Mouse (Mus musculus) forebrain, embryonic 15.5 days (tissue): ENCODE results near the gene Ankrd34b. TPM values are rescaled to one million over a fixed set of nuclear protein-coding genes. Genes with fewer than 3 reads are reported as not detected.

Experiments
- ATAC-seq: fragments of 200-750 bp; cut with Nextera tagmentation; replicated peaks from 2 replicates; pipeline ENCODE4 v1.8.0; 2017; ENCODE audit warnings: mild to moderate bottlenecking, moderate TSS enrichment, moderate library complexity
- H3K27ac ChIP-seq: fragments of 300-500 bp; sonication (generic); replicated peaks from 2 replicates; pipeline ENCODE4 v1.5.1; 2015; ENCODE audit warnings: mild to moderate bottlenecking, inconsistent platforms
- H3K27me3 ChIP-seq: fragments of 300-500 bp; sonication (generic); 2 replicates; pipeline ENCODE4 v1.6.1; 2015; ENCODE audit warnings: inconsistent platforms
- H3K36me3 ChIP-seq: fragments of 300-500 bp; sonication (generic); 2 replicates; pipeline ENCODE4 v1.6.1; 2015; ENCODE audit warnings: mild to moderate bottlenecking, inconsistent platforms
- H3K4me1 ChIP-seq: fragments of 300-500 bp; sonication (generic); 2 replicates; pipeline ENCODE4 v1.6.1; 2015; ENCODE audit warnings: inconsistent platforms
- H3K4me2 ChIP-seq: fragments of 300-500 bp; sonication (generic); replicated peaks from 2 replicates; pipeline ENCODE4 v1.6.1; 2015; ENCODE audit warnings: mild to moderate bottlenecking, inconsistent platforms
- H3K4me3 ChIP-seq: fragments of 300-500 bp; sonication (generic); 2 replicates; pipeline ENCODE4 v1.5.1; 2015; ENCODE audit warnings: mild to moderate bottlenecking, inconsistent platforms
- H3K9ac ChIP-seq: fragments of 300-500 bp; sonication (generic); replicated peaks from 2 replicates; pipeline ENCODE4 v1.6.1; 2015; ENCODE audit warnings: mild to moderate bottlenecking, inconsistent platforms
- H3K9me3 ChIP-seq: fragments of 300-500 bp; sonication (generic); 2 replicates; pipeline ENCODE4 v1.6.1; 2016; ENCODE audit warnings: inconsistent platforms
- WGBS: fragments of 180-500 bp; shearing (Covaris S2); methylation state at CpG from one replicate; pipeline ENCODE4 v1.1.7; 2015; ENCODE audit warnings: mixed read lengths; 5-methylcytosine and 5-hydroxymethylcytosine counted together
- polyA plus RNA-seq: library from polyadenylated mRNA; unstranded; fragments of >200 nt; fragmentation: Nextera tagmentation; extraction: Ambion mirVana; gene quantifications from 2 replicates; pipeline ENCODE4 v1.2.1, GENCODE M21; 2015

The Ankrd34b gene
- 0.46 and 0.61 TPM in 2 replicates for polyA plus RNA-seq

DNA sequence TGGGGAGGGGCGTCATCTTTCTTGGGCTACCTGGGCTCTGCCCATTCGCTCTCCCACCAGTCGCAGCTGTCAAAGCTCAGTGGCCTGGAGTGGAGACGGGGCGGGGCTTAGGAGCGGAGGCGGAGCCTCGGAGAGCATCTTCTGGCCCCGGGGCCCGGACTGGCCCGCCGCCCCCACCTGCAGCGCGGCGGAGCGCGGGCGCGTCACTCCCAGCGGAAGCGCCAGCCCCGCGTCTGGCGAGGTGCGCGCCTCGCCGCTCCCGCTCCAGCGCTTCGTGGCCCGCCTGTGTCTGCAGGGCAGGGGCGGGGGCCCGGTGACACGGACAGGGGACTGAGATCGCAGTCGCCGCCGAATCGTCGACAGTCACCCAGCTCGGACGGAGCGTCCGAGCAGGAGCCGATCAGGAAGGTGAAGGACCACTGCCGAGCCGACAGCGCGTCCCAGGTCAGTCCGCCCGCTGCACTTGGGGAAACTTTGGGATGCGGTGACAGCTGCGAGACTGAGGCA, at the start of gene Ankrd34b:
Ankrd34b (plus strand) TSS at position 139 of the 507 bp plus-strand sequence.
- H3K4me2 ChIP-seq, result peak within 1 kb of the TSS; percentile 100
- H3K4me1 ChIP-seq, result peaks cover 18% of the 10 kb centered on the region
- H3K36me3 ChIP-seq, result no peaks in the 10 kb centered on the region
- H3K9me3 ChIP-seq, result no peaks in the 10 kb centered on the region
- peak within 1 kb of the TSS; percentile 57 for H3K9ac ChIP-seq
- under 1% methylated on average over 54 of the region's 54 CpGs for WGBS
- H3K4me3 ChIP-seq, result peak within 1 kb of the TSS; percentile 73
- peaks cover 31% of the 10 kb centered on the region for H3K27me3 ChIP-seq
- H3K27ac ChIP-seq, result no peak within 1 kb of the TSS
- ATAC-seq, result peak; percentile 78

DNA sequence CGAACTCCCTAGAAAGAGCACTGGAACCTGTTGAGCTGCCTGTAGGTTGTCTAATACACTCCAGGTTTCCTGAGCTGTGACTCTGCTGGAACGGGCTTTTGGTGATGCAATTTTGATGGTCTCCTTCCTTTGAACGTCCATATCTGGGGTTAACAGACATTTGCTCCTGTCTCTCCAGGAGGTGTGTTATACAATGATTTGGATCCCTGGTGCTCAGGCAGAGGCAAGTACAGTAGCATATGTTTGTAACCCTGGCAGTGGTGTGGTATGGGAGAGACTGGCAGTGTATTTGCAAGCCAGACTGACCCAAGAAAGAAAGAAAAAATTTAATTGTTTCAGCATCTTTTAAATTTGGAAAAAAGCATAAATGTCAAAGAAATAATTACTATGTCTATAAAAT, 38.3 kb upstream of the Ankrd34b start:
- Histone ChIP-seq H3K9ac (no peak overlapping the region), H3K4me3 (no peak overlapping the region), H3K27me3 (no peaks in the 10 kb centered on the region), H3K4me1 (no peaks in the 10 kb centered on the region), H3K36me3 (no peaks in the 10 kb centered on the region), H3K9me3 (no peaks in the 10 kb centered on the region), H3K27ac (no peak overlapping the region), H3K4me2 (no peak overlapping the region)
- ATAC-seq, result no peak
- 90% methylated on average over 3 of the region's 3 CpGs for WGBS

DNA sequence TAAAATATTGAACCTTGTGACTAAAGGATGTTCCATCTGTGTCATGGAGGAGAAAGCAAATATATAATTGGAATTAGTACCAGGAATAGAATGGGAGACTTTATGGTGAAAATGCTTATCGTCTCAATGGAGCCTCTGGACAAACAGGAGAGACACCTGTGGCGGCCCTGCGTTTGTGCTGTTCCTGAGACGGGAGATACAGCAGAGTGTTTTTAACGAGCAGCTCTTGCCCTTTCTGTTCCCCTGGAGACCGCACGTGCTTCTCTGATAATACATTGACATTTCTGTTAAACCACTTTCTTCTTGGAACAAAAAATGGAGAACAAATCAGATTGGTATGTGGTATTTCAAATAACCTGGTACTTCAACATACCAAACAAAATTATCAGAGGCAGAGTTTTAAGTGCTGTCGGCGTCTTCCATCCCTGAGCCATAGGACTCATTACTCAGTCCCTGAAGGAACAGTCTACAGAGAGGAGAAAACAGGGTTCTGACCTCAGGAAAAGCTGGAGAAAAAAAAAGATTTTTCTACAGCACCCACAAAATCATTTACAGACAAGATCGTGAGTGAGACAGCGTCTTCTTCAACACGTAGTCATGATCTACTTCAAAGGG, 32.5 kb upstream of the Ankrd34b start:
- ATAC-seq, result no peak
- Histone ChIP-seq H3K9ac (no peak overlapping the region), H3K9me3 (no peaks in the 10 kb centered on the region), H3K27ac (no peak overlapping the region), H3K4me3 (no peak overlapping the region), H3K4me1 (no peaks in the 10 kb centered on the region), H3K4me2 (no peak overlapping the region), H3K36me3 (no peaks in the 10 kb centered on the region), H3K27me3 (no peaks in the 10 kb centered on the region)
- WGBS, result 67% methylated on average over 12 of the region's 12 CpGs

DNA sequence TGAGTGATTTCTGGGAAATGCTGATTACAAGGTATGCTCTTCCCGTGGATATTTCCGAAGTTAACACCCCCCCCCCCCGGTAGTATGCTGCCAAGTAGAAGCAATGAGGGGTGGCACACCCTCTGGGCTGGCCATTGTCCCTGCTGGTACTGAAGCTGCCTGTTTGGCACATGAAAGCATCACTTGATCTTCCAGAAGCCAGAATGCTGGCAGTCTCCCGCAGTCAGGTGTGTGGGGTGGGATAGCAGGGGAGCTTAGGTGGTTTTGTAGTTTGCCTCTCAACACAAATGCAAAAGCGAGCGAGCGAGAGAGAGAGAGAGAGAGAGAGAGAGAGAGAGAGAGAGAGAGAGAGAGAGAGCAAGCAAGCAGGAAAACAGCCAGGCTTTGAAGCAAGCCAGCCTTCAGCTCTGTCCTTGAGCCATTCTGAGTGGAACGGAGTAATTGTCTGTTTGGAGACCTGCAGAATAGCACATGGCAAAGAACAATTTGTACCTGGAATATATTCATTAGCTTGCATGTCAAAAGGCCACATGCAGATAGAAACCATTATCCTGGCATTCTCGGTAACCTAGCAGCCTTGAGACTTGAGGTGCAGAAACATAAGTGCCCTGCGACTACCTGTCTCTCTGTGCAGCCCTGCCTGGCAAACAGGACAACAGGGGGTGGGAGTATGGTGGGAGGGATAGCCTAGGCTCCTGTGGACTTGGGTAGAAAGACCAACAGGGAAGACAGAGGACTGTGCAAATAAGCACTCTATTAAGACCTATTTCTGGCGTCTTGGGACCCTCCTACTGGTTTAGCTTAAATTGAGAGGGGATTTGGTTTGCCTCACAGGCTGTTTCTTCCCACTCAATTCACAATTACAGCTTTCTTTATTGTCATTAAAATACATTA, 27.0 kb upstream of the Ankrd34b start:
- Histone ChIP-seq H3K36me3 (no peaks in the 10 kb centered on the region), H3K9me3 (no peaks in the 10 kb centered on the region), H3K27ac (no peak overlapping the region), H3K27me3 (no peaks in the 10 kb centered on the region), H3K4me3 (no peak overlapping the region), H3K4me2 (no peak overlapping the region), H3K9ac (no peak overlapping the region), H3K4me1 (no peaks in the 10 kb centered on the region)
- 0 out of 2 replicates have a peak, but pooled peaks have one; percentile 35 for ATAC-seq
- WGBS, result 58% methylated on average over 11 of the region's 11 CpGs

DNA sequence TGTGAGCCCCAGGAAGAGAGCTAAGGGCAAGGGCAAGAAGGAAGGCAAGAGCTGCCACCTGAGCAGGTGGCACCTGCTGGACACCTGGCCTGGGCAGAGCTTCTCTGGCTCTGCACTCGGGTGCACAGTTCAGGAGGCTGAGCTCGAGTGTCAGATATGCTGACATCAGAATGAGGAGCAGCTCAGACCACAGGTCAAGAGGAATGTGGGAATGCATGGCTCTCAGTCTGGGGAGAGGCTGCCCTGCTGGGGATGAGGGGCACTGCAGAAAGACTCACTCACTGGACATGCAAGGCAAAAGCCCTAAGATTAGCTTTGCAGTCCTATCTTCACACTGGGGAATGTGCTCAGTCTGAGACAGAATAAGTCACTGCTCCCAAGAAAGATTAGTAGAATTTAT, 23.6 kb upstream of the Ankrd34b start:
- WGBS, result 67% methylated on average over 2 of the region's 2 CpGs
- Histone ChIP-seq H3K4me2 (no peak overlapping the region), H3K27me3 (no peaks in the 10 kb centered on the region), H3K4me3 (no peak overlapping the region), H3K36me3 (no peaks in the 10 kb centered on the region), H3K27ac (no peak overlapping the region), H3K4me1 (no peaks in the 10 kb centered on the region), H3K9me3 (no peaks in the 10 kb centered on the region), H3K9ac (no peak overlapping the region)
- ATAC-seq, result no peak

DNA sequence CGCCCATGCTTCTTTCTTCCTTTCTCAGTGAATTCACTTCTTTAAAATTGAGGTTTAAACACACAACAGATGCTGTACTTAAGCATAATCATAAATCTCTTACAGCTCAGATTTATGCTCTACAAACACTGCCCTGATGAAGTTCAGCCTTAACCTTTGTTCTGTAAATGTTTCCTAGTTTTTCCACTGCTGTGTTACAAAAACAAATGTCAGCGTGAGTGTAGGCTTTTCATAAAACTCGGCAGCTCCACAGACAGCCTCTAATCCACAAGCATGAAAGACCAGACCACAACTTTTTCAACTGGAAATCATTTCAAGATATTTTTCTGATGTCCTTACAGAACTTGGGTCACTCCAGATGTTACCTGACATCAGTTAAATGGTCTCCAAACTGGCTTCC, 22.2 kb upstream of the Ankrd34b start:
- Histone ChIP-seq H3K27ac (no peak overlapping the region), H3K36me3 (no peaks in the 10 kb centered on the region), H3K4me3 (no peak overlapping the region), H3K4me1 (no peaks in the 10 kb centered on the region), H3K9me3 (no peaks in the 10 kb centered on the region), H3K4me2 (no peak overlapping the region), H3K9ac (no peak overlapping the region), H3K27me3 (no peaks in the 10 kb centered on the region)
- 81% methylated on average over 3 of the region's 3 CpGs for WGBS
- ATAC-seq, result no peak

DNA sequence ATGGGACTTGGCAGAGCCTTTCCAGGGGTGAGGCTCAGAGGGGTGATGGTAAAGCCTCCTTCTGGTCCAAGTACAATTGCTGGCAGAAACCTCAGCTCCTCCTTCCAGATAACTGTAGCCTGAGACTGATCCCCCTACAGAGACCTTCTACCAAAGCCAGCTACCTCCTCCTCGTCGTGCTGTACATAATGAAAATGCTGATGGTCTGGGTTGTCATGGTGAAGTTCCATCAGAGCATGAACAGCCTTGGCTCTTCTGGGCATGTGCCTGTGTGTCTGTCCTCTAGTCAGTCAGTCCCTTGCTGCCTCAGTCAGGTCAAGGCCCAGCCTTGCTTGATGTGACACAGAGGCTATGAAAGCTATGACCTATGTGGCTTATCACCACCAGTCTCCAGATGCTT, 15.2 kb upstream of the Ankrd34b start:
- no peak overlapping the region for H3K9ac ChIP-seq
- H3K27ac ChIP-seq, result no peak overlapping the region
- H3K9me3 ChIP-seq, result no peaks in the 10 kb centered on the region
- no peaks in the 10 kb centered on the region for H3K36me3 ChIP-seq
- ATAC-seq, result no peak
- H3K4me3 ChIP-seq, result no peak overlapping the region
- no peak overlapping the region for H3K4me2 ChIP-seq
- WGBS, result 80% methylated on average over 2 of the region's 2 CpGs
- no peaks in the 10 kb centered on the region for H3K4me1 ChIP-seq
- H3K27me3 ChIP-seq, result no peaks in the 10 kb centered on the region

DNA sequence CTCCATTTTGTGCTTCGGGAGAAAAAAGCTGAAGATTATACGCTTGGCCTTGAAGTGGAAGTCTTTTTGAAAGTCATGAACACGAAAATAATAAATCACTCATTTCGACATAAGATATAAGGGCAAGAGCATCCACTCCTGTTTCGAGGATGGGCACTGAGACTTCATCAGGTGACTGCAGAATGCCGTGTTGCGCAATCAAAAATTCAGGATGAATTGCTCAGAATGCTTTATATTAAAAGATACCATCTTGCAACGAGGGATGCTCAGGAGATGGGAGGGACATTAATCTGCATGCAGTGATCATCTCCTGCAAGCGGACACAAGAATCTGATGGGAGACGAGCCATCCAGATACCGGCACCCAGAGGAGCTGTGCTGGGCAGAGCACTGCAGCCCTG, 6.1 kb upstream of the Ankrd34b start:
- no peak overlapping the region for H3K9ac ChIP-seq
- H3K9me3 ChIP-seq, result no peaks in the 10 kb centered on the region
- 91% methylated on average over 11 of the region's 11 CpGs for WGBS
- no peak overlapping the region for H3K4me3 ChIP-seq
- no peak overlapping the region for H3K4me2 ChIP-seq
- no peak for ATAC-seq
- no peak overlapping the region for H3K27ac ChIP-seq
- peaks cover 2% of the 10 kb centered on the region; the same call in 1 of the 2 replicates for H3K27me3 ChIP-seq
- no peaks in the 10 kb centered on the region for H3K36me3 ChIP-seq
- no peaks in the 10 kb centered on the region for H3K4me1 ChIP-seq

DNA sequence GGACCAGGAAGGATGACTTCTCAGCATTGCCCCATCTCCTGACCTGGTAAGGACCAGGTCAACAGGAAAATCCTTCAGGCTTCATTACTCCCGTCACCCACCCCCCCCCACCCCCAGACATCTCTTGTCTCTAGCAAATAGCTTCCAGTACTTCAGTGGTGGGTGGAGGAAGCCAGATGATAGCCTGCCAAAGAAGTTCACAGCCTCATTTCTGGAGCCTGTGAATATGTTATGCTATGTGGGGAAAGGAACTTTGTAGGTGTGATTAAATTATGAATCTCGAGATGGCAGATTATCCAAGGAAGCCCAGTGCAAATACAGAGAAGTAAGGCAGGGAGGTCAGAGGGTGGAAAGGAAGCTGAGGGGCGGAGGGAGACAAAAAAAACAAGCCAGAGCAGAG, 2.0 kb upstream of the Ankrd34b start:
- Histone ChIP-seq H3K27me3 (peaks cover 31% of the 10 kb centered on the region), H3K4me1 (peaks cover 18% of the 10 kb centered on the region), H3K9ac (no peak overlapping the region), H3K9me3 (no peaks in the 10 kb centered on the region), H3K4me3 (no peak overlapping the region), H3K4me2 (no peak overlapping the region), H3K36me3 (no peaks in the 10 kb centered on the region), H3K27ac (no peak overlapping the region)
- no peak for ATAC-seq
- 61% methylated on average over 3 of the region's 3 CpGs for WGBS

DNA sequence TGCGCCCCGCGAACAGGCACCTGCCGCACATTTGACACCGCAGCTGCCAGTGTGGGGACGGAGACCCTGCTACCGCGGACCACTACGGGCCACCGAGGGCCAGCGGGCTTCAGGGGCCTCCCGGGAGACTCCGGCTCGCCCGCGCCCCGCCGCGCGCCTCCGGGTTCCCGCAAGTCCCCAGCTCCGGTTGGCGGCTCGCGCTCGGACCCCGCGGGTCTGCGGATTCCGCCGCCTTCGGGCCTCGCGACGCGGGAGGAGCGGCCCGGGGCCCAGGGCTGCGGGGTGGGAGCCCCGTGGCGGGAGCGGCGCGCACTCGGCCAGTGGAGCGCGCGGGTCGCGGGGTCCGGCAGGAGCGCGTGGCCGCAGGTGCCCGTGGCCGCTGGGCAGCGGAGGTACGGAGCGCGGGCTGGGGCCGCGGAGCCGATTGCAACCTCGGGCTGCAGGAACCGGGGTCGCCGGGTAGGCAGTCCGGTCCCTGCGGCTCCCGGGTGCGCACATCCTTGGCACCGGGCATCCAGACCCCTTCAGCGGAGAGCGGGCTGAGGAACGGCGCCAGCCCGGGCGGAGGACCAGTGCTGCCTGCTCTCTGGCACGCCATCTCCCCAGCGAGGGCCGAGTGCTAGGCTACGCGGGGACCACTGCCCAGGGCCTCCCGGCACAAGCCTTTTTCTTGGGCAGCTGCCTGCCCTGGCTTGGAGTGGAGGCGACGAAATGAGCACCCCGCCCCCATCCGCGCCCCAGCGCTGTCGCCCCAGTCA, 777 bp downstream of the Ankrd34b start:
- WGBS, result under 1% methylated on average over 75 of the region's 92 CpGs
- H3K9ac ChIP-seq, result peak overlapping the region; percentile 57
- peak; percentile 79 for ATAC-seq
- H3K27me3 ChIP-seq, result peaks cover 31% of the 10 kb centered on the region
- H3K4me1 ChIP-seq, result peaks cover 18% of the 10 kb centered on the region
- H3K4me2 ChIP-seq, result peak overlapping the region; percentile 100
- no peaks in the 10 kb centered on the region for H3K9me3 ChIP-seq
- H3K27ac ChIP-seq, result no peak overlapping the region
- H3K36me3 ChIP-seq, result no peaks in the 10 kb centered on the region
- peak overlapping the region; percentile 73 for H3K4me3 ChIP-seq

DNA sequence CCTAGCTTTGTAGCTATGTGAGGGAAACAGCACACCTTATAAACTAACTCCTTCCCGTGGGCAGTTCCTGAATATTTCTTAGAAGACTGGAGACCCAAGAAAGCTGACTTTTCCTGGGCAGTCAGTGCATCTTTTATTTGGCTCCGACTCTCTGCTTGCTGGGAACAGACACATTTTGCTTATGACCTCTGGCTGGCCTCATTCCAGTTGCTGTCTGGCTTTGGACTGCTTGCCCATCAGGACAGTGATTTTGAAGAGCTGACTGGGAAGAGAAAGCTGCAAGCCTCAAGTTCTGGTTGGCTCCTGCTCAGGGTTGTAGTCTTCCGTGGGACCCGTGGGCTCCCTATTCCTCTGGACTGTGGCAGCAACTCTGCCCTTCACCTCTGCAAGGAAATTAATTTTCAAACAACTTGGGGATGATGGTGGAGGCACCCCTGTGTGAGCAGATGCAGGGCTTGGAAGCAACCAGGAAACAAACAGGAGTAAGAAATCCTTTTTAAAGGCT, 1.7 kb downstream of the Ankrd34b start:
- peak overlapping the region; percentile 73 for H3K4me3 ChIP-seq
- H3K9ac ChIP-seq, result no peak overlapping the region
- peaks cover 31% of the 10 kb centered on the region for H3K27me3 ChIP-seq
- no peaks in the 10 kb centered on the region for H3K36me3 ChIP-seq
- no peak for ATAC-seq
- peak overlapping the region; percentile 100 for H3K4me2 ChIP-seq
- 57% methylated on average over 4 of the region's 4 CpGs for WGBS
- no peak overlapping the region for H3K27ac ChIP-seq
- H3K4me1 ChIP-seq, result peaks cover 18% of the 10 kb centered on the region
- H3K9me3 ChIP-seq, result no peaks in the 10 kb centered on the region

DNA sequence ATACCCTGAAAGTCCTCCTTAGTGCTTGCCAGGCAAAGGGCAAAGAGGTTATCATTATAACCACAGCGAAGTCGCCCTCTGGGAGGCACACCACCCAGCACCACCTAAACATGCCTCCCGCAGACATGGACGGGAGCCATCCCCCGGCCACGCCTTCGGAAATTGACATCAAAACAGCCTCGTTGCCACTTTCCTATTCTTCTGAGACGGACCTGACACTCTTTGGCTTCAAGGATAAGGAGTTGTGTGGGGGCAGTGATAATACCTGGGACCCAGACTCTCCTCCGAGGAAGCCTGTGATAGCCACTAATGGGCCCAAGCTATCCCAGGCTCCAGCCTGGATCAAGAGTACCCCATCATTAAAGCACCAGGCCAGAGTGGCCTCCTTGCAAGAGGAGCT, 13.0 kb downstream of the Ankrd34b start:
- Histone ChIP-seq H3K36me3 (no peaks in the 10 kb centered on the region), H3K4me3 (no peak overlapping the region), H3K27me3 (no peaks in the 10 kb centered on the region), H3K9me3 (no peaks in the 10 kb centered on the region), H3K4me2 (no peak overlapping the region), H3K4me1 (no peaks in the 10 kb centered on the region), H3K27ac (no peak overlapping the region), H3K9ac (no peak overlapping the region)
- no peak for ATAC-seq
- WGBS, result 95% methylated on average over 10 of the region's 10 CpGs
